Mouse (Mus musculus) embryonic facial prominence, embryonic 12.5 days (tissue): ENCODE measurements around the gene Lmo7. TPM values are rescaled to one million over a fixed set of nuclear protein-coding genes. Genes with fewer than 3 reads are reported as not detected.

Source experiments
- ATAC-seq: fragments of 200-750 bp; cut with Nextera tagmentation; 2 replicates; pipeline ENCODE4 v1.8.0; 2017; ENCODE audit not compliant: insufficient number of reproducible peaks, insufficient read depth, low FRiP score, low TSS enrichment
- H3K27ac ChIP-seq: fragments of 300-500 bp; sonication (generic); 2 replicates; pipeline ENCODE4 v1.5.1; 2016; ENCODE audit warnings: mild to moderate bottlenecking
- H3K27me3 ChIP-seq: fragments of 300-500 bp; sonication (generic); 2 replicates; pipeline ENCODE4 v1.6.1; 2016; ENCODE audit warnings: mild to moderate bottlenecking, moderate library complexity
- H3K36me3 ChIP-seq: fragments of 300-500 bp; sonication (generic); 2 replicates; pipeline ENCODE4 v1.6.1; 2016; ENCODE audit warnings: mild to moderate bottlenecking
- H3K4me1 ChIP-seq: fragments of 300-500 bp; sonication (generic); 2 replicates; pipeline ENCODE4 v1.6.1; 2016
- H3K4me2 ChIP-seq: fragments of 300-500 bp; sonication (generic); replicated peaks from 2 replicates; pipeline ENCODE4 v1.6.1; 2016; ENCODE audit warnings: mild to moderate bottlenecking, moderate library complexity
- H3K4me3 ChIP-seq: fragments of 300-500 bp; sonication (generic); 2 replicates; pipeline ENCODE4 v1.5.1; 2016; ENCODE audit warnings: mild to moderate bottlenecking
- H3K9ac ChIP-seq: fragments of 300-500 bp; sonication (generic); 2 replicates; pipeline ENCODE4 v1.6.1; 2016; ENCODE audit warnings: mild to moderate bottlenecking, moderate library complexity
- H3K9me3 ChIP-seq: fragments of 300-500 bp; sonication (generic); 2 replicates; pipeline ENCODE4 v1.6.1; 2016; ENCODE audit warnings: mild to moderate bottlenecking, moderate library complexity
- WGBS: fragments of 180-500 bp; shearing (Covaris S2); methylation state at CpG from one replicate; pipeline ENCODE4 v1.1.7; 2016; 5-methylcytosine and 5-hydroxymethylcytosine counted together
- polyA plus RNA-seq: library from polyadenylated mRNA; unstranded; fragments of >200 nt; fragmentation: Nextera tagmentation; extraction: Ambion mirVana; gene quantifications from 2 replicates; pipeline ENCODE4 v1.2.1, GENCODE M21; 2016

The Lmo7 gene
- polyA plus RNA-seq, 1 experiment from 2014 or later, result 10.6 TPM

DNA sequence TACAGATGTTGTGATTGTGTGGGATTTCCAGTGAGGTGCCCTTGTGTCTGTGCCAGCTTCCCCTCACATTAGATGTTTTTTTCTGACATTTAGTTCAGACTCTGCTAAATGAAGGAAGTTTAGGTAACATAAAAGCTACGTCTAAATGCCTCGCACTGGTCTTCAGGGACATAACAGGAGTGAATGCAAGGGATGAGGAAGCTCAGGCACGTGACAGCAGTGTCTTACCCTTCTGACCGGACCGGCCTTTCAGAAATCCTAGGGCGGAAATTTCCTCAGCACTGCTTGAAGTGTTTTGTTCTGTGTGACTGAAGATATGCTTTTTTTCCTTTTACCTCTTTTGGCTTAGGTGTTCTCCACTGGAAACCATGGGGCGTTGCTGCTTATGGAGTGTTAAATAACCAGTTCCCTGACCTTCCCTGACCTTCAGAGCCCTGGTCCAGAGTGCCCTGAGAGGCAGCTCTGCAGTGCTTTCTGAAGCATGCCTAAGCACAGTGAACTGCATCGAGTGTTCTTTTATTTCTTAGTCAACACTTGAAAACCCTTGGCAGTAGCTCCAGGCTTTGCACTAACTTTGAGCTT, 129.6 kb downstream of the Lmo7 start:
- H3K4me3 ChIP-seq, result no peak overlapping the region
- no peaks in the 10 kb centered on the region for H3K36me3 ChIP-seq
- no peak overlapping the region for H3K4me2 ChIP-seq
- no peaks in the 10 kb centered on the region for H3K4me1 ChIP-seq
- H3K9me3 ChIP-seq, result no peaks in the 10 kb centered on the region
- no peak overlapping the region for H3K9ac ChIP-seq
- no peak overlapping the region for H3K27ac ChIP-seq
- no peak for ATAC-seq
- WGBS, result 52% methylated on average over 8 of the region's 8 CpGs
- no peaks in the 10 kb centered on the region for H3K27me3 ChIP-seq

DNA sequence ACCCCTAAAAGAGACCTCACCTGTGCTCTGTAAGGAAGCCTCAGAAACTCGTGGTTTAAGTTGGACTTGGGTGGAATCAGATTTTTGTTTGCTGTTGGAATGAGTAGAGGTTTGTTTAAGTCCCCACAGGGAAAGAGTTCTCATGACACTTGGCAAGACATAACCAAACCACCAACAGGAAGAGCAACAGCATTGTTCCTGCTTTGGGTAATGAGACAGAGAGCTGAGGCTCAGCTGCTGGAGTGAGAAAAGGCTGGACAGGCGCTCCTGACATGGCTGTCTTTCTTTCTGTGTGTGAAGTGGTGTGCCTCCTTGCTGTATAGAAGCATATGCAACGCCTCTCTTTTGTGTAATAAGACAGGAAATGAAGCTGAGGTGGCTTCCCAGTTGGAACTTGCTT, 132.3 kb downstream of the Lmo7 start:
- Histone ChIP-seq H3K9me3 (no peaks in the 10 kb centered on the region), H3K36me3 (no peaks in the 10 kb centered on the region), H3K27me3 (no peaks in the 10 kb centered on the region), H3K4me3 (no peak overlapping the region), H3K27ac (no peak overlapping the region), H3K4me2 (no peak overlapping the region), H3K9ac (no peak overlapping the region), H3K4me1 (no peaks in the 10 kb centered on the region)
- 64% methylated on average over 3 of the region's 3 CpGs for WGBS
- no peak for ATAC-seq

DNA sequence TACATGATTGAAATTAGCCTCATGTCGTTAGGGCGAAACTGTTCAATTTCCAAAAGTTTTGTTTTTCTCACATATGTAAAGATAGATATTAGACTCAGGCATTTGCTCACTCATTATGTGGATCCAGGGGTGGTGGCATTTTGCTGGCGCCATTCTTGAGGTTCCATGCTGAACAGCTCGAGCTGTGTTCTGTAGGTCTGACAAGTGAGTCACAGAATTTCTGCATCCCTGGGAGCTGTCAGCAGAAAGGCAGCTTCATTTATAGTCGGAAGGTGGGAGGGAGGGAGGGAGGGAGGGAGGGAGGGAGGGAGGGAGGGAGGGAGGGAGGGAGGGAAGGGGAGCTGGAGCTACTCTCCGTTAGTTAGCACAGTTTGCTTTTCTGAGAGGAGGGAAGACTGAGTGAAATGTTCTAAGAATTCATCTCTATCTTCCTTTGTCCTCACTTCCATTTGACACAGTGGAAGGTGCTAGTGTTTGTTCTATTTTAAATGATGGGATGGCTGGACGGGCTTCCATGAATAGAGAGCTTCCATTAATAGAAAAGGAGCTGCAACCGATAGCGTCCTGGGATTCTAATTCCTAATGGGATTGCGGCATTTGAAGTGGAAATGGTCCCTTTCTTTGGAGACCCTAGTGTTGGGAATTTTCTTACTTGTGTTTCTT, 137.4 kb downstream of the Lmo7 start:
- no peaks in the 10 kb centered on the region for H3K27me3 ChIP-seq
- WGBS, result 71% methylated on average over 9 of the region's 10 CpGs
- H3K9me3 ChIP-seq, result no peaks in the 10 kb centered on the region
- no peak for ATAC-seq
- no peaks in the 10 kb centered on the region for H3K36me3 ChIP-seq
- H3K27ac ChIP-seq, result no peak overlapping the region
- no peak overlapping the region for H3K4me2 ChIP-seq
- 0 out of 2 replicates have a peak, but pooled peaks cover 3% of the 10 kb centered on the region for H3K4me1 ChIP-seq
- no peak overlapping the region for H3K9ac ChIP-seq
- H3K4me3 ChIP-seq, result no peak overlapping the region

DNA sequence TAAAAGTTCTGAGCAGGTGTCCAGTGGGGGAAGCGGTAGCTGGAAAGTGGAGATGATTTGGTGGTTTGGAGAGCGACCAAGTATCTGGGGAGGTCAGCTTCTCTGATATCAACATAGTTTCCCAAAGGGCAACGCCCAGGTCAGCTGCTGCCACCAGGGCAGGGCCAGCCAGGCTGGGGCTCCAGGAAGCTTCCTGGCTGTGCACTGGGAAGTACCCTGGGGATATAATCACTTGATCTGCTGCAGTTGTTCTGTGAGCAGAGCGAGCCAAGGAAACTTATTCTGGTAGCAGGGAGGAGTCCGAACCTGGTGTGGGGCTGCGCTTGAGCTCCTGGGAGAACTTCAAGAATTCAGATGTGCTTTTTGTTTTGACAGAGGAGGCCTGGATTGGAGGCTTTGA, 139.4 kb downstream of the Lmo7 start:
- 0 out of 2 replicates have a peak, but pooled peaks cover 3% of the 10 kb centered on the region for H3K4me1 ChIP-seq
- no peak overlapping the region for H3K4me3 ChIP-seq
- H3K9me3 ChIP-seq, result no peaks in the 10 kb centered on the region
- H3K27ac ChIP-seq, result no peak overlapping the region
- WGBS, result 51% methylated on average over 6 of the region's 6 CpGs
- H3K27me3 ChIP-seq, result no peaks in the 10 kb centered on the region
- H3K9ac ChIP-seq, result no peak overlapping the region
- no peak for ATAC-seq
- no peaks in the 10 kb centered on the region for H3K36me3 ChIP-seq
- no peak overlapping the region for H3K4me2 ChIP-seq

DNA sequence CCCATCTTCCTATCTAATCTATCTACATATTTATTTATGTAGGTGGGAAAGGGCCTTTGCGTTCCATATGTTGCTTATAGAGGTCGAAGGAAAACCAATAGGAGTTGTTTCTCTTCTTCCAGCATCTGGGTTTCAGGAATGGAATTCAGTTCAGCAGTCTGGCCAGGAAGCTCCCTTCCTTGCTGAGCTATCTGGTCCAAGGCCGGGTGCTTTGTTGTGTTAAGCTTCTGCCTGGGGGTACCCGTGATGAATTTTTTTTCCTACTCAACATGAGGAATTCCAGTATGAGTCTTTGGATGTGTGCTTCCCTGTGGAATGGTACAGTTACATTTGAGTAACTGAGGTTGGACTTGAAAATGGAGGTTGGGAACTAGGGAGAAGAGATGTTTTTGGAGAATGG, 139.9 kb downstream of the Lmo7 start:
- Histone ChIP-seq H3K9me3 (no peaks in the 10 kb centered on the region), H3K9ac (no peak overlapping the region), H3K27ac (no peak overlapping the region), H3K4me1 (0 out of 2 replicates have a peak, but pooled peaks cover 3% of the 10 kb centered on the region), H3K4me3 (no peak overlapping the region), H3K4me2 (no peak overlapping the region), H3K36me3 (no peaks in the 10 kb centered on the region), H3K27me3 (no peaks in the 10 kb centered on the region)
- WGBS, result 64% methylated on average over 4 of the region's 4 CpGs
- no peak for ATAC-seq

DNA sequence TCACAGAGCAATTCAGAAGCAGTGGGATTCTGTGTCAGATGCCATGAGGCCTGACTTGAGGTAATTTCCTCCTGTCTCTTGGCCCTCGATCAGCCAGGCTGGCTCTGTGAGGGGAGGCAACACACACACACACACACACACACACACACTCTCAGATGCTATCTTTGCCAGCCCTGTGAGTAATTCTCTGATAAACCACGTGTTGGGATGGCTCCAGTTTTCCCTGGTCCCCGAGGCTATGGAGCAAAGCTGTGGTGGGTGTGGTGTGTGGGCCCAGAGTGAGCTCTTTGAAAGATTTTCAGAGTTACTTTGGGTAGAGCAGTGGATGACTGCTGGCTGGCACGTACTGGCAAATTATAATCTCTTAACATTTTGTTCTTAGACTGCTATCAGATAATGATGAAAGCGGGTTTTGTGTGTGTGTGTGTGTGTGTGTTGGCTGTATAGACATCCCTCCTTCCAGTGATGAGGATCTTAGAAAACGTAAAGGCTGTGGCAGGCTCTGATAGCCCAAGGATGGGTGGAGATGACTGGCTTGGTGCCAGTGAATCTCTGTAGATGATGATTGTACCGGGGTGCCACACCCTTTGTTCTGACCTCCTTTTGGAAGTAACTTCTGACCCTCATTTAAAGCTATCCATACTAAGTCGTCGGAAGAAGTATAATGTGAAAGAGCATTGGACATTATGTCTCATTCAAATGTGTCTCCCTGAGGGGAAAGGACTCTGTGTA, 140.6 kb downstream of the Lmo7 start:
- 55% methylated on average over 9 of the region's 9 CpGs for WGBS
- H3K4me2 ChIP-seq, result no peak overlapping the region
- H3K27ac ChIP-seq, result no peak overlapping the region
- no peaks in the 10 kb centered on the region for H3K27me3 ChIP-seq
- no peak for ATAC-seq
- H3K9me3 ChIP-seq, result no peaks in the 10 kb centered on the region
- no peak overlapping the region for H3K9ac ChIP-seq
- no peak overlapping the region for H3K4me3 ChIP-seq
- H3K4me1 ChIP-seq, result 0 out of 2 replicates have a peak, but pooled peaks cover 3% of the 10 kb centered on the region
- H3K36me3 ChIP-seq, result no peaks in the 10 kb centered on the region

DNA sequence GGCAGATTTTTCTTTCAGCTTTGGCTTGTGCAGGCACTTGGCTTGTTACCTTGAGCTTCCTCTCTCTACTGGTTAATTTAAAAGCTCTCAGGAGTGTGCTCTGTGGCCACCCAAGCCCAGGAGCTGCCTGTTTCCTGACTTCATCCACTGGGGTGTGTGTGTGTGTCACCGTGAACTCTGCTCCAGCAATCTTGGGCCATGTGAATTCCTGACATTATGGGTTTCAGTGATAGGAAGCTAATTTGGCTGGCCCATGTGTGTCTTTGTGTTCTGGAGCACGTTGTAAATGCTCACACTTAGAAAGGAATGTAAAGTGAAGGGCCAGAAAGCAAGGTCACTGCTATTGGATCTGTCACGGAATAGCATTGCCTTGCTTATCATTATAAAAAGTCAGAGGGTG, 143.1 kb downstream of the Lmo7 start:
- no peaks in the 10 kb centered on the region for H3K36me3 ChIP-seq
- no peak overlapping the region for H3K27ac ChIP-seq
- no peak overlapping the region for H3K9ac ChIP-seq
- no peaks in the 10 kb centered on the region for H3K27me3 ChIP-seq
- H3K9me3 ChIP-seq, result no peaks in the 10 kb centered on the region
- 68% methylated on average over 3 of the region's 3 CpGs for WGBS
- no peak for ATAC-seq
- H3K4me2 ChIP-seq, result no peak overlapping the region
- 0 out of 2 replicates have a peak, but pooled peaks cover 3% of the 10 kb centered on the region for H3K4me1 ChIP-seq
- no peak overlapping the region for H3K4me3 ChIP-seq

DNA sequence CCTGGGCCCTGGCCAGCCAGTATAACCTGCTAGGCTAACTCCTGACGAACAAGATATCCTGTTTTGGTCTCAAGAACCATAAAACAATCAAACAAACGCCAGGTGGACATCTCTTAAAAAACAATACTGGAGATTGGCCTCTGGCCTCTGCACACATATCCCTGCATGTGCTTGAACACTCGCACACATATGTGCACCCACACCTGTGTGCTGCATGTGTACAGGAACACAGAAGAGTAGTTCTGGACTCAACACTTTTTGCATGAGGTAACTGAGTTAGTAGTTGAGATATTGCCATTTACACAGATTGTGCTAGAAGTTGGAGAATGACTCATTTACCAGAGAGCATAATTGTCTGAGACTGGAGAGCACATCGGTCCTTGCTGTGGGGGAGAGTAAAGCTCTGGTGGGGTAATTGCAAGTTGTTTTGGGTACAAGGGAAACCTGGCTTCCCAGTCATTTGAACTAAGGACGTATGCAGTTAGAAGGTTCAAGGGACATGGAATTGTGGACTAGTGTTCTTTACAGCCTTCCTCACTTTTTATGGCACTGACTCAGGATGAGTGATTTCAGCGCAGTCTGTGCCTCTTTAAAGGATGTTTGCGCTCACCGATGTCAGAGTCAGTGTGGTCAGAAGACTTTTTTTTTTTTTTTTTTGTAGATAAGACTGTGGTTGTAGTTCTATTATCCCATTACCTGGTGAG, 148.7 kb downstream of the Lmo7 start:
- Histone ChIP-seq H3K9ac (no peak overlapping the region), H3K27ac (no peak overlapping the region), H3K27me3 (no peaks in the 10 kb centered on the region), H3K4me3 (no peak overlapping the region), H3K36me3 (no peaks in the 10 kb centered on the region), H3K4me1 (0 out of 2 replicates have a peak, but pooled peaks cover 3% of the 10 kb centered on the region), H3K9me3 (no peaks in the 10 kb centered on the region), H3K4me2 (no peak overlapping the region)
- WGBS, result 80% methylated on average over 8 of the region's 8 CpGs
- ATAC-seq, result no peak

DNA sequence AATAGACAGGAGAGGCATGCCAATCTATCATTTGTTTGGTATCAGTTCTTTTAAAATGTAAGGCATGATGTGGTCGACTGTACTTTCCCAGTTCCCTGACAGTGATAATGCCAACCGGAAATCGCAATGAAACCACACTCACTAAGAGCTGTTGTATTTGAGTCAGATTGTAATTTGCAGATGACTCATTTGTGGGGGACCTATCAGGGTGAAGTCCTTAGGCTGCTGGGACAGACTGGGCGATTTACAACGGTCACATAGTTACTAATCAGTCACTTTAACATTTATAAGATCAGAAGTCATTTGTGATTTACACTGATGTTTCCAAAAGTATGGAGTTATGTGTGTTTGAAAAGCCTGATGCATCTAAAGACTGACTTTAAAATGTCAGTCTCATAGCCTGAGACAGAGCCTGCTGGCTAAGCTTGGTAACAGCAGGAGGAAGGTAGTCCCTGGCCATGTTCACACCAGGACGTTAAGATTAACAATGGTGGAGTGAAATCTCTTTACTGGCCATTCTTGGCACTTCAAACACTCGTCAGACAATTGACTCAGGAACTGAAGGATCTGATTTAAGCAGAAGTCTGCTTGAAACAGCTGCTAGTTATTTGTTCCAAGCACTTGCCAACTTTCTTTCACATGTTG, 149.4 kb downstream of the Lmo7 start:
- Histone ChIP-seq H3K4me1 (0 out of 2 replicates have a peak, but pooled peaks cover 3% of the 10 kb centered on the region), H3K27ac (no peak overlapping the region), H3K4me3 (no peak overlapping the region), H3K36me3 (no peaks in the 10 kb centered on the region), H3K9ac (no peak overlapping the region), H3K4me2 (no peak overlapping the region), H3K27me3 (no peaks in the 10 kb centered on the region), H3K9me3 (no peaks in the 10 kb centered on the region)
- no peak for ATAC-seq
- 45% methylated on average over 7 of the region's 7 CpGs for WGBS

DNA sequence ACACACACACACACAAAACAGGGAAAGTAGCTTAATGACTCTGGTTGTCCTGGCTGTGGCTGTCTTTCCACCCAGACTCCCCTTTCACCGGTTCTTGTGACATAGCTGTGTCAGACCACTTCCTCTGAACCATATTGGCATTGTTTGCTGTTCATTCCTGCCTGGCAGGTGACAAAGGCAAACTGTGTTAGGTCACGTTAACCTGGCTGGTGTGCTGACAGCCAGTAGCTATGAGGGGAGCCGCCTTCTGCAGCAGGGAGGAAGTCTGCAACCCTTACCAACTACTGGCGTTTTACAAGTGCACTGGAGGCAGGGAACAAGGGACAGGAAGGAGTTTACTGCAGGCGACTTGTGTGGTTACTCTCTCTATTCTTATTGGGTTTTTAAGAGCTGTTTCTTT, 153.2 kb downstream of the Lmo7 start:
- H3K4me1 ChIP-seq, result 0 out of 2 replicates have a peak, but pooled peaks cover 3% of the 10 kb centered on the region
- H3K4me2 ChIP-seq, result no peak overlapping the region
- ATAC-seq, result no peak
- H3K4me3 ChIP-seq, result no peak overlapping the region
- H3K36me3 ChIP-seq, result no peaks in the 10 kb centered on the region
- WGBS, result 27% methylated on average over 5 of the region's 5 CpGs
- H3K27me3 ChIP-seq, result no peaks in the 10 kb centered on the region
- H3K9me3 ChIP-seq, result no peaks in the 10 kb centered on the region
- H3K27ac ChIP-seq, result no peak overlapping the region
- no peak overlapping the region for H3K9ac ChIP-seq

DNA sequence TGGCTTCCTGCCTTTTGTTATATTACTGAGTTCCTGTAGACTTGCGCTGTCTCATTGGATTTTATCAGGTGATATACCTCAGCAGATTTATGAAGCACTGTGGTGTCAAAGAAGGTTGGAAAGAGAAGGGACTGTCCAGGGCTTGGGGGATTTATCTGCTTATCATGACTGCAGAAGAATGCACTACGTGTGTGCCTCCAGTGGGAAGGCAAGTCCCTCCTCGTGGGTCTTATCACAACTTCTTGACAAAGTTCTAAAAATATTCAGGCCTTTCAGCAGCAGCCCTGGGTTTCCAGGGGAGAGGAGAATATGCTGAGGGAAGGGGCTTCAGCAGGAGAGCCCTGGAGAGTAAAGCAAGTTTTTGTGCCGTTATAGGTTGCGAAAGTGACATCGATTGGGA, 154.0 kb downstream of the Lmo7 start:
- Histone ChIP-seq H3K9ac (no peak overlapping the region), H3K4me3 (no peak overlapping the region), H3K27me3 (no peaks in the 10 kb centered on the region), H3K27ac (no peak overlapping the region), H3K4me1 (0 out of 2 replicates have a peak, but pooled peaks cover 3% of the 10 kb centered on the region), H3K36me3 (no peaks in the 10 kb centered on the region), H3K9me3 (no peaks in the 10 kb centered on the region), H3K4me2 (no peak overlapping the region)
- 90% methylated on average over 6 of the region's 6 CpGs for WGBS
- ATAC-seq, result no peak
